Mouse (Mus musculus): ENCODE data around the gene Trpv6.

DNA sequence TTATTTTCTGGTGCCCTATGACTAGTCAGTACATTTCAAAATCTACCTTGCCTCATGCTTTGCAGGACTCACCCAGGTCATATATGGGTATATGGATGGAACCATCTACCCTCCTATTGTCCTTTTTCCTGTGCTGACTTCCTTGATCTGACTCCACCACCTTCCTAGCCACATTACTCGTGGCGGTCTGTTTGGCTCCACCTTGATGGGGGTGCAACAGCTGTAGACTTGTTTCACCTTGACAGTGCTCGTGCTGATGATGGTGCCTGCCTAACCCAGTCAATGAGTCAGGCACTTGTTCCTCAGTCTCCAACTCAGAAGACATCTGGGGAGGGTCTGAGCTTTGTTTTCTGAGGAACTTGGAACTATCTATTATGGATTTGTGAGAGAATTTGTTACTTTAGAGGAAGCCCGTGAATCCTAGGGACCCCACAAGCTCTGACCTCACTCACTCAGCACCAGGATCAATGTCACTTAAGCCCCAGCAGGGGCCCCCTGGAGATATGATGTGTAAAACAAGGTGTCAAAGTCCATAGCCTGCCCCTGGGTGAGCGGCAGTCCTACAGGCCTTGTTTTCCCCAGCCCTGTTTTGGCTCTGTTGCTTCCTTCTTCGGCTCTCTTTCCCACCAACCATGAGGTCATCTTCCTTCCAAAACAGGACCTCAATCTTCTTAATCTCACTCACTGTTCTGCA, 5.1 kb upstream of the Trpv6 start:
- TF ChIP-seq POLR2A (IDR thresholded peaks at IDR 0.05; ENCODE audit: insufficient read depth, low read depth, low read length) = no peak
- no peak for TF ChIP-seq CTCF (IDR thresholded peaks at IDR 0.05; ENCODE audit: insufficient read depth, low read depth, low read length)
